Mouse (Mus musculus) megakaryocyte, embryonic 14.5 days (primary cell): ENCODE data around the gene Apof. TPM values are rescaled to one million over a fixed set of nuclear protein-coding genes. Genes with fewer than 3 reads are reported as not detected.
"Not testable (repeated sequence)": the region's sequence is repeated elsewhere in the genome, so short reads cannot be mapped to it uniquely, and the experiment has no call there.

Source experiments
- H3K27me3 ChIP-seq: replicated peaks from 2 replicates; pipeline ENCODE3; 2012; ENCODE audit warnings: inconsistent platforms
- H3K36me3 ChIP-seq: replicated peaks from 2 replicates; pipeline ENCODE3; 2012; ENCODE audit warnings: low read length, inconsistent platforms, mixed read lengths
- H3K4me1 ChIP-seq: 2 replicates; pipeline ENCODE4 v1.6.1; 2012; ENCODE audit warnings: inconsistent platforms
- H3K4me3 ChIP-seq: replicated peaks from 2 replicates; pipeline ENCODE3; 2012; ENCODE audit warnings: moderate library complexity, mild to moderate bottlenecking, inconsistent platforms
- H3K9me3 ChIP-seq: 2 replicates; pipeline ENCODE4 v1.6.1; 2012; ENCODE audit warnings: inconsistent platforms
- FLI1 ChIP-seq: IDR thresholded peaks from 2 replicates; pipeline ENCODE4 v1.6.1; 2012; ENCODE audit warnings: low read length, inconsistent platforms, mixed read lengths
- GATA1 ChIP-seq: IDR thresholded peaks from 3 replicates; pipeline ENCODE4 v1.6.1; 2012; ENCODE audit warnings: mixed read lengths, low read length, inconsistent platforms, borderline replicate concordance
- polyA plus RNA-seq: library from polyadenylated mRNA; stranded (reverse); fragments of >175 nt; gene quantifications from 2 replicates; pipeline ENCODE4 v1.2.3, GENCODE M21; 2012; ENCODE audit warnings: low replicate concordance; ENCODE audit not compliant: insufficient read depth

Apof gene
- polyA plus RNA-seq, 1 experiment = not detected

DNA sequence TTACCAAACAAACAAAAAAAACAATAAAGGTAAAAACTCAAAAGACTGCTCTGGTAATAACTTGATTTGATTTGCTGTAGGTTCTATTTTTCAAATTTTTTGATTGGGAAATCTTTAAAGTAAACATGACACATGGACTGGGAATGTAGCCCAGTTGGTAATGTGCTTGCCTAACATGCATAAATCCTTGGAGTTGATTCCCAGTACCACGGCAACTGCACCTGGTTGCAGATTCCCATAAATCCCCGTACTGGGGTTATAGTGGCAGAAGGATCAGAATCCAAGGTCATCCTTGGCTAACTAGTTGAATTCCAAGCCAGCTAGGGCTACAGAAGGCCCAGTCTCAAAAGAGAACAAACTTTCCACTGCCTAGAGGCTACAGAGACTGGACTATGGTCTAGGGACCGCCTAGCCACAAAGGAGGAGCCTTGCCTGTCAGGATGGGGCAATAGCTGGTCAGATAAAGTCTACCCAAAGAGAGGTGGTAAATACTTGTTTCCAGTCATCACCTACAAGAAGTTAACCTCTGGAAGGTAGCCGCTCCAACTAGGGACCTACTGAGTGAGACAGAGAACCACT lies 14.7 kb upstream of the Apof start, which contains the start of gene Apon:
Gene Apon, plus strand, starts transcription at position 420 of the 579 bp plus-strand sequence.
- no peaks in the 10 kb centered on the region for H3K27me3 ChIP-seq
- no peaks in the 10 kb centered on the region for H3K9me3 ChIP-seq
- H3K4me1 ChIP-seq = peaks cover 1% of the 10 kb centered on the region
- H3K4me3 ChIP-seq = no peak within 1 kb of the TSS
- peaks cover 42% of the 10 kb centered on the region for H3K36me3 ChIP-seq
- no peak for TF ChIP-seq GATA1
- no peak for TF ChIP-seq FLI1

DNA sequence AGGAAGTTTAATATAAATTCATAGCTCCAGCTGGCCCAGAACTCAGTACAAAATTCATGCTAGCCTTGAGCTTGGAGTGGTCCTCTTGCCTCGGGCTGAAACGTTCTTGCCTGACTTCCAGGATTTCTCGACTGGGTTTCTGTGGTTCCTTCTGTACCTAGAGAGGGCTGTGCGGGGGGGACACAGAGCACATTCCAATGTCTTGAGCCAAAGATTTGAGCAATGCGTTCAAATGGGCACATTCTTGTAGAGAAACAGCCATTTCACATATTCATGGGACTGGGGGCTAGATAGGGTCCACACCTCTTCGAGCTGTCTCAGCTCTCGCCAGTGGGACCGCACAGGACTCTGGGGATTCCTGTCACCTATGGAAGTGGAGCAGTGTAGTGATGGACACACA lies 12.5 kb upstream of the Apof start:
- H3K4me3 ChIP-seq = no peak overlapping the region
- H3K4me1 ChIP-seq = peaks cover 13% of the 10 kb centered on the region
- H3K9me3 ChIP-seq = no peaks in the 10 kb centered on the region
- TF ChIP-seq FLI1 (no peak), GATA1 (no peak)
- H3K27me3 ChIP-seq = no peaks in the 10 kb centered on the region
- H3K36me3 ChIP-seq = peaks cover 21% of the 10 kb centered on the region

DNA sequence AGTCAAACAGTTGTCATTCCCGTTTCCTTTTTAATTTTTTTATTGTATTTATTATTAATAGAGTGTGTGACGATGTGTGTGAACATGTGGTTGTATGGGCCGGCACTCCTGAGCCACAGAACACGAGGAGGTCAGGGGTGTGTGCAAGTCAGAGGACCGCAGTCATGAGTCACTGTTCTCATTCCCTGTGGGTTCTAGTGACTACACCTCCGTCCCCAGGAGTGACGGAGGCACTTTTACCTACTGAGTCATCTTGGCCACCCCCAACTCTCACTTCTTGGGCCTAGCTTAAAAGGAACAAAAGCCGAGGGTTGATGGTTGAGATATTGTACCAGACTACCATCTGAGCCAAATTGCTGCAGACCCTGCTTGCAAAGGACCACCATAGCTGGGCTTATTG lies 12.1 kb upstream of the Apof start:
- TF ChIP-seq GATA1 (no peak), FLI1 (no peak)
- Histone ChIP-seq H3K4me1 (peaks cover 13% of the 10 kb centered on the region), H3K36me3 (peaks cover 17% of the 10 kb centered on the region), H3K4me3 (no peak overlapping the region), H3K27me3 (no peaks in the 10 kb centered on the region), H3K9me3 (no peaks in the 10 kb centered on the region)

DNA sequence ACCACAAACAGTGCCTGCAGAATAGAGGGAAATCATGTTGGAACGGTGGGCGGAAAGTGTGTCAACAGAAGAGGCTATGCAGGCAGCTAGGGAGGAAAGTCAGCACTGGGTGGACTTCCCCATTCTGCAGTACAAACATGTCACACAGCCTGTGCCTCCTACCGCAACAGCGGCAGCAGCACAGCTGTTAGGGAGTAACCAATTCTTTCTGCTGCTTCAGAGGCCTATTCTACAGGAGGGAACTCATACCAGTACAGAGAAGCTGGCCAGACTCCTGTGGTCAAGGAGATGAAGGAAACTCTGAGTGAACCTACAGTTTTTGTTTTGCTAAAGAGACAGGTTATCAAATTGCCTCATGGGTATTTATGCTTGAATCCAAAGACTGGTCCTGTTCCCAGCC lies 9.5 kb upstream of the Apof start:
- Histone ChIP-seq H3K27me3 (no peaks in the 10 kb centered on the region), H3K4me3 (peak overlapping the region; percentile 42)

DNA sequence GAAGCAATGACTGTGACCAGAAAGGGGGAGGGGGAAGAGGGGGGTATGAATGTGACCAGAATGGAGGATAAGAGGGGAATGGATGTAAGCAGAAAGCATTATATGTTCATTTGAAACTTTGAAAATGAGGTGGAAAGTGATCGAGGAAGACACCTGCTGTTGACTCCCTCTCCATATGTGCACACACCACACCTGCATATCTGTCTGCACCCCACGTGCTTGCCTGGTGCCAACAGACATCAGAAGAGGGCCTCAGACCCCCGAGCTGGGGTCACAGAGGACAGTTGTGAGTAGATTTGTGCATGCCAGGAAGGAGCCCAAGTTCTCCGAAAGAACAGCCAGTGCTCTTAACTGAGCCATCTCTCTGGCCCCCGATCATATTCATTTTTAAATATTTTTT lies 8.5 kb upstream of the Apof start:
- TF ChIP-seq FLI1 = no peak
- TF ChIP-seq GATA1 = no peak
- no peaks in the 10 kb centered on the region for H3K27me3 ChIP-seq
- H3K4me3 ChIP-seq = no peak overlapping the region
- no peaks in the 10 kb centered on the region for H3K9me3 ChIP-seq
- H3K4me1 ChIP-seq = peaks cover 21% of the 10 kb centered on the region
- no peaks in the 10 kb centered on the region for H3K36me3 ChIP-seq

More for the DNA sequence above, 9.5 kb upstream of the Apof start:
- no peaks in the 10 kb centered on the region for H3K9me3 ChIP-seq
- H3K4me1 ChIP-seq = peaks cover 21% of the 10 kb centered on the region
- TF ChIP-seq GATA1 (no peak), FLI1 (no peak)
- H3K36me3 ChIP-seq = no peaks in the 10 kb centered on the region

DNA sequence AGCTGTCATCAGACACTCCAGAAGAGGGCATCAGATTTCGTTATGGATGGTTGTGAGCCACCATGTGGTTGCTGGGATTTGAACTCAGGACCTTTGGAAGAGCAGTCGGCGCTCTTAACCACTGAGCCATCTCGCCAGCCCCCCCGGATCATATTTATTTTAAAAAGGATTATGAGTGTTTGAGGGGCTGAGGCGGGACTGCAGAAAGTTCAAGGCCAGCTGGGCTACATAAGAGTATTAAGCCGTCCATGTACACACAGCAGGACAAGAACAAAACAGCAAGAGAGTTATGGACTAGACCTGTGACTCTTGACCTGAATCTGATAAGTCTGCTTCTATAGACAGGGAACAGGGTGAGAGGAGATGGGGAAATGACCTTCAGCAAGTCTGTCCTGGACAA lies 8.1 kb upstream of the Apof start:
- H3K27me3 ChIP-seq, H3K36me3 ChIP-seq, H3K4me3 ChIP-seq, H3K9me3 ChIP-seq: not testable (repeated sequence)
- H3K4me1 ChIP-seq = peaks cover 23% of the 10 kb centered on the region

DNA sequence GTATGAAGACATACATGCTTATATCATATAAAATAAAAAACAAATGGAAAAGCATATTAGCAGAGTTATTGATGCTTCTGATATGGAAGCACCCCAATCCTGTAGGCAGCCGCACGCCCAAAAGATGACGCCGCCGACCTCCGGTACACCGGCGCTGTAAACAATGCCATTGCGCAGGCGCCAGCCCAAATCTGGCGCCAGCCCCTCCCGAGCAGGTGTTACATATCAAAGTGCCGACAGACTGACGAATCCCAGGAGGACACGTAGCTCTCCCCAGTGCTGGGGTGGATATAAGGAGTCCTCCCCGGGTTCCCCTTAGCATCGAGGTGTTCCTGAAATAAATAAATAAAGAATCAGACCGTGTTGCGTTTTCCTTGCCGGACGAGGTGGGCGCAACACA lies 6.2 kb upstream of the Apof start:
- no peaks in the 10 kb centered on the region for H3K9me3 ChIP-seq
- H3K36me3 ChIP-seq = no peaks in the 10 kb centered on the region
- no peak overlapping the region for H3K4me3 ChIP-seq
- TF ChIP-seq GATA1 (no peak), FLI1 (no peak)
- H3K27me3 ChIP-seq = no peaks in the 10 kb centered on the region
- H3K4me1 ChIP-seq = peaks cover 24% of the 10 kb centered on the region

DNA sequence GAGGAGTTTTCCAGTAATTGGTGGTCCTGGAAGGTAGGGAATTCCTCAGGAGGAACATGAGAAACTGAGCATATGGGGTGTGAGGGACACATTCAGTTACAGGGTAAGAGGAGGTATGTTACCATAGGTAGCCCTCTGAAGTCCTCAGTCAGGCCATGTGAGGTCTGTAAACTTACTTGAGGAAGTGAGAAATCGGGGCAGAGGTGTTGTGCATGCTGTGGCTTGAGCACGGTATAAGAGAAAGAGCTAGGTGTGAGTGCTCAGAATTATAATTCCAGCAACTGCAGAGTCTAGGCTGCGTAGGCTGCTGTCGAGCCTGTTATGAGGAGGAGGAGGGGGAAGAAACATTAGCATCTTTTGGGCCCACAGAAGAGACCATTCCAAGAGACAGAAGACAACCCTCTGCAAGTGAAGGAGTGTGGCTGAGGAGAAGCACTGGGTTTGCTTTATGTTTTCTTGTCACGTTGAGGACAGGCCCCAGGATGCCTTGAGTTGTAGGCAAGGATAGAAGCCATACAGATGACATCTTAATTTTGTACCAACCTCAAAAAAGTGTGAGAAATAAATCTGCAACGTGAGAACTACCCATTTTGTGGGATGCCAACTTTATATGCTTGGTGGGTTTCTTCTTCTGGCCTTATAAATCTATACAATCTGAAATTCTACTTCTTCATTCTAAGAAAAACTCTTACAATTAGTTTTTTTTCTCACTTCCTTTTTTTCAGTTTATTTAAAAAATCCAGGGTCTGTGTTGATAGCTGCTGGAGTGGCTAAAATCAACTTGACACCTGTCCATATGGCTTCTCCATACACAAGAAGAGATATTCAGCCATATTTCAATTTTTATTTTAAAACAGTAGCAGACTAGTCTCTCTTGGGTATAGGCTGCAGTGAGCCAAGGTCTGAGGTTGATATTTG lies 4.8 kb upstream of the Apof start:
- no peaks in the 10 kb centered on the region for H3K27me3 ChIP-seq
- no peaks in the 10 kb centered on the region for H3K9me3 ChIP-seq
- no peak overlapping the region for H3K4me3 ChIP-seq
- peaks cover 27% of the 10 kb centered on the region for H3K4me1 ChIP-seq
- H3K36me3 ChIP-seq = no peaks in the 10 kb centered on the region
- no peak for TF ChIP-seq FLI1
- TF ChIP-seq GATA1 = no peak

DNA sequence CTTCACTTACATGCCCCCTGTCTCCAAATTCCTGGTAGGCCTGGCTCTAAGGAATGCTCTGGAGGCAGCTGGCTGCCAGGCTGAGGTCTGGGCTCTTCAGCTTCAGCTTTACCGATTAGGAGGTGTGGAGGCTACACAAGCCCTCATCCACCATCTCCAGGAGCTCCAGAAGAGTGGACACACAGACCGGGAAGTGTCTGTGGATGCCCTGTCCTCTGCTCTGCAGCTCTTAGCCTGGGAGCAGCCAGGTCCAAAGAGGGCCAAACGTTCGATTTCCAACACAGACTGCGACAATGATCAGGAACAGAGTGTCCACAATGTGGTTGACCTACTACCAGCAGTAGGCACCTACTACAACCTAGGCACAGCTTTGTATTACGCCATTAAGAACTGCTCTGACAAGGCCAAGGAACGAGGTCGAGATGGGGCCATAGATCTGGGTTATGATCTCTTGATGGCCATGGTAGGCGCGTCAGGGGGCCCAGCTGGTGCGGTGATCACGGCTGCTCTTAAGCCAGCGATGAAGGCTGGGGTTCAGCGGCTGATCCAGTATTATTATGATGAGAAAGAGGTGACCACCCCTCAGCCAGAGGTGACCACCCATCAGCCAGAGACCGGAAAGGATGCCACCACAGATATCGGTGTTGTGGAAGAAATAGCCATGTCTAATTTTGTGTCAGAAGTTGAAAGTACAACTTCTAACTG lies 887 bp downstream of the Apof start:
- Histone ChIP-seq H3K9me3 (no peaks in the 10 kb centered on the region), H3K4me3 (peak overlapping the region; percentile 98), H3K27me3 (no peaks in the 10 kb centered on the region), H3K36me3 (peaks cover 13% of the 10 kb centered on the region), H3K4me1 (peaks cover 33% of the 10 kb centered on the region)
- TF ChIP-seq FLI1 (no peak), GATA1 (no peak)
